Mouse (Mus musculus) heart, embryonic 14.5 days (tissue): ENCODE measurements around the gene Fat2. TPM values are rescaled to one million over a fixed set of nuclear protein-coding genes. Genes with fewer than 3 reads are reported as not detected.

Experiments used
- ATAC-seq: fragments of 200-750 bp; cut with Nextera tagmentation; 2 replicates; pipeline ENCODE4 v1.8.0; 2017; ENCODE audit warnings: low read depth, moderate TSS enrichment; ENCODE audit not compliant: insufficient number of reproducible peaks, insufficient read depth, low FRiP score
- H3K27ac ChIP-seq, 2 experiments: fragments of 200-500 bp in 1 of 2; fragments of 300-500 bp in 1 of 2; sonication (generic) in 1 of 2; replicated peaks in 1 of 2; 2 replicates each; pipeline ENCODE4 v1.5.1; 2012 to 2014; ENCODE audit warnings: low read depth in 2 of 2, low read length in 2 of 2, control low read depth in 1 of 2, mild to moderate bottlenecking in 1 of 2, mixed read lengths in 1 of 2; ENCODE audit not compliant: control insufficient read depth in 1 of 2, insufficient read depth in 1 of 2
- H3K27me3 ChIP-seq: fragments of 300-500 bp; sonication (generic); 2 replicates; pipeline ENCODE4 v1.6.1; 2014; ENCODE audit warnings: mild to moderate bottlenecking, low read length, control low read depth; ENCODE audit not compliant: control insufficient read depth, insufficient read depth
- H3K36me3 ChIP-seq: fragments of 300-500 bp; sonication (generic); 2 replicates; pipeline ENCODE4 v1.6.1; 2014; ENCODE audit warnings: mild to moderate bottlenecking, control low read depth, low read length, mixed read lengths; ENCODE audit not compliant: control insufficient read depth, insufficient read depth
- H3K4me1 ChIP-seq, 2 experiments: fragments of 200-500 bp in 1 of 2; fragments of 300-500 bp in 1 of 2; sonication (generic) in 1 of 2; 2 replicates each; pipeline ENCODE4 v1.6.1; 2012 to 2014; ENCODE audit warnings: low read length in 2 of 2, control low read depth in 1 of 2, mixed read lengths in 1 of 2; ENCODE audit not compliant: control insufficient read depth in 2 of 2, insufficient read depth in 2 of 2
- H3K4me2 ChIP-seq: fragments of 300-500 bp; sonication (generic); 2 replicates; pipeline ENCODE4 v1.6.1; 2014; ENCODE audit warnings: mild to moderate bottlenecking, low read length
- H3K4me3 ChIP-seq, 2 experiments: fragments of 200-500 bp in 1 of 2; fragments of 300-500 bp in 1 of 2; sonication (generic) in 1 of 2; 2 replicates each; pipeline ENCODE4 v1.5.1; 2012 to 2014; ENCODE audit warnings: low read length in 2 of 2, mild to moderate bottlenecking in 2 of 2, control low read depth in 1 of 2, low read depth in 1 of 2, moderate library complexity in 1 of 2; ENCODE audit not compliant: control insufficient read depth in 1 of 2, insufficient read depth in 1 of 2
- H3K9ac ChIP-seq: fragments of 300-500 bp; sonication (generic); 2 replicates; pipeline ENCODE4 v1.6.1; 2014; ENCODE audit warnings: mild to moderate bottlenecking, low read length
- H3K9me3 ChIP-seq: fragments of 300-500 bp; sonication (generic); 2 replicates; pipeline ENCODE4 v1.6.1; 2016; ENCODE audit warnings: low read length, control low read depth; ENCODE audit not compliant: control insufficient read depth
- WGBS: fragments of 180-500 bp; shearing (Covaris S2); extraction: QIAGEN DNeasy Blood & Tissue Kit; methylation state at CpG from one replicate; pipeline ENCODE4 v1.1.7; 2014; 5-methylcytosine and 5-hydroxymethylcytosine counted together
- polyA plus RNA-seq: library from polyadenylated mRNA; unstranded; fragments of >200 nt; fragmentation: Nextera tagmentation; extraction: Ambion mirVana; gene quantifications from 2 replicates; pipeline ENCODE4 v1.2.1, GENCODE M21; 2014

Fat2 gene
- polyA plus RNA-seq, 1 experiment from 2014 or later = not detected

DNA sequence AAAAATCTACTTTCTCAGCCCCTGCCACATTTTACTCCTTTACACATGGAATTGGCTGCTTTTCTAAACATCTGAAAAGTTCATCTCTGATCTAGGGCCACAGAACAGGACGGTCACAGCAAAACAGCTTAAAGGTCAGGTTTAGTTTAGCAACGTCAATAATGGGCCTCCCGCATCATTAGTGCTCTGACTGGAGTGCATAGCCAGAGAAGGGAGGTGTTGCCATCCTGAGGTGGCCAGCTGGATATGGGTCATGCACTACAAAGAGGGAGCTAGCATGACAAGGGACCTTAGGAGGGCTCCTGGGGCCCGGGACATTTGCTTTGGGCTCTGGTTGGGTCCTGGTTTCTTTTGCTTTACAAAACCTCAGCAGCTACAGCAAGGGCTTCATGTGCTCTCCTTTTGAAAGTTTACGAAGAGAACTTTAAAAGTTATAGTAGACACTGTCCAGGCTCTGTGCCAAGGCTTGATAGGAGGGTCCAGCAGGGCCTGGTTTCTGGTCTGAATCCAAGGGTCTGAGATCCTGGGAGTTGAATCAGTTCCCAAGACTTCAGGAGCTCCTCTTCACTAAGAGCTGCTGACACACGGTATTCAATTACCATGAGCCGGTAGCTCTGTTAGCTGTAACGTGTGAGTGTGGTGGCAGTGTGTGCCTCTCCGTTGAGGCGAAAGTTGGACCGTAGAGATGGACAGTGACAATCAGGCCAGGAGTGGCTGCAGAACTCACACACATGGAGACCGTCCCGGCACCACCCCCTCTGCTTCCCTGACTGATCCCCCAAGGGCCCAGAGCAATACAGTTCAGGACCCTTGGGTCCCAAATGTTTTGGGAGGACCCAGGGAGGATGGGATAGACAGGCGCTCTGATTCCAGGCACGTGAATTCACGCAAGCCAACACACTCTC is 6.2 kb downstream of the Fat2 start:
- Histone ChIP-seq H3K27ac (no peak overlapping the region), H3K4me2 (no peak overlapping the region), H3K36me3 (no peaks in the 10 kb centered on the region), H3K9me3 (no peaks in the 10 kb centered on the region), H3K4me3 (no peak overlapping the region), H3K9ac (no peak overlapping the region), H3K27me3 (no peaks in the 10 kb centered on the region), H3K4me1 (peaks cover 5 to 10% of the 10 kb centered on the region in 2 experiments; a peak in 3 of 4 replicates)
- ATAC-seq = no peak
- 63% methylated on average over 16 of the region's 16 CpGs for WGBS

DNA sequence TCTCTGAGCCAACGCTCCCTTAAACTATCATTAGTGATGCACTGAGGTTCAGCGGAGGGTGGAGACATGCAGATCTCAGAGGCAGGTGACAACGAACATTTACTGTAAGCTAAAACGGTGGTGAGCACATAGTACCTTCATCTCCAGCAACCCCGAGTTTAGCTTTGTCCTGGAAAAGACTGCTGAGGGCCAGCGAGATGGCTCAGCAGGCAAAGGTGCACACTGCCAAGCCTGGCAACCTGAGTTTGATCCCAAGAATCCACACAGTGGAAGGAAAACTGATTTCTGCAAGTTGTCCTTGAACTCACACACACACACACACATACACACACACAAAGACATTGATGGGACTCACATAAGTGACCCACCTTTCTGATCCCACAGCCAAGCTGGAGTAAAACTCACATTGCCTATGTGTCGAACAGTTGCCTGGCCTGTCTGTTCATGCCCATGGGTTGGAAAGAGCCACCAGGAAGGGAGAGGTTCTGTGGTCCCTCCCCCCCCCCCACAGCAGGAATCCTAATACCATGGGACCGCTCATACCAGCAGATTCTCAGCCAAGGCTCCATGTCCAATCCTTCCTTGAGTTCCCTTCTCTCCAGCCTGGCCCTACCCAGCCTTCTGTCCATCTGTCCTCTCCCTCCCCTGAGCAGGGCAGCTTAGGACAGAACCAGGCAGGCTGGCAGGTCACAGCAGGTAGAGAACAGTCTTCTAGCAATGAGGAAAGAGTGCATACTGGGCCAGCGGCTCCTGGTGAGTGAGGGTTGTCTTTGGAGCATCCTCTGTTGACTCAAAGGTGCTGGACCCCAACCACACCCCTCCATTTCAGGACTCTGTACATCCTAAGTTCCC is 8.6 kb downstream of the Fat2 start:
- Histone ChIP-seq H3K27me3 (no peaks in the 10 kb centered on the region), H3K9ac (no peak overlapping the region), H3K4me2 (no peak overlapping the region), H3K4me3 (no peak overlapping the region), H3K9me3 (no peaks in the 10 kb centered on the region), H3K36me3 (no peaks in the 10 kb centered on the region), H3K27ac (no peak overlapping the region), H3K4me1 (peaks cover 5 to 10% of the 10 kb centered on the region in 2 experiments; a peak in 3 of 4 replicates)
- WGBS = 82% methylated on average over 9 of the region's 9 CpGs
- no peak for ATAC-seq

DNA sequence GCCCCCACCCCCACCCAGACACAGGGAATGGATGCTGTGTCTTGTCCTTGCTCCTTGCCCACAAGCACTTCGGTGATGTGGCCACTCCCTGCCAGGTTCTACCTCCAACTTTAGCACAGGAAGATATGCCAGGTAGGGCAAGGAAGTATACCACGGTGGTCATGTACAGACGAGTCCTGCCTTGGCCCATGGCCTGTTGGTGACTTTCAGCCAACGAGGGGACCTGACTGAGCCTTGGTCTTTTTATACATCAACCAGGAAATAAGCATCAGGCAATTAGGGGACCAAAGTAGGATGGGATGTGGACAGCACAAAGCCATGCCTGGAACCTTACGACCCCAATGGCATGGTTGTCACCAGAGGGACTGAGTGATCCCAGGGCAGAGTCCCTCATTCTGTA is 9.3 kb downstream of the Fat2 start:
- no peaks in the 10 kb centered on the region for H3K9me3 ChIP-seq
- WGBS = 71% methylated on average over 5 of the region's 5 CpGs
- no peaks in the 10 kb centered on the region for H3K36me3 ChIP-seq
- no peak for ATAC-seq
- no peak overlapping the region for H3K27ac ChIP-seq
- H3K27me3 ChIP-seq = no peaks in the 10 kb centered on the region
- no peak overlapping the region for H3K9ac ChIP-seq
- H3K4me2 ChIP-seq = no peak overlapping the region
- peaks cover 5 to 10% of the 10 kb centered on the region in 2 experiments; a peak in 3 of 4 replicates for H3K4me1 ChIP-seq
- no peak overlapping the region for H3K4me3 ChIP-seq

DNA sequence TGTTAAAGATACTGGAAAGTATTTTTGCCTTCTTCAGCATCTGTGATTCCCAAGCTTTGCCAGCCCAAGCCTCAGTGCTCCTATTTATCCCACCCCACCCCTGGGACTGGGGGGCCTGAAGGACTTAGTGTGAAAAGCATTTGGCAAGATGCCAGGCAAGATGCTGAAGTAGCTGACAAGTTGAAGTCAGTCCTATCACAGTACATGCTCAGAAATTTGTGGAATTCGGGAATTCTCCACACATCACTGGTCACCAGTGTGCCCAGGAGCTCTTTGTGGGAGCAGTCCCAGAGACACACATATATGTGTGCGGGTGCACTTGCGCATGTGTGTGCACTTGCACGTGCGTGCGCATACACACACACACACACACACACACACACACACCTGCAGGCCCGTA is 10.2 kb downstream of the Fat2 start:
- 67% methylated on average over 7 of the region's 7 CpGs for WGBS

DNA sequence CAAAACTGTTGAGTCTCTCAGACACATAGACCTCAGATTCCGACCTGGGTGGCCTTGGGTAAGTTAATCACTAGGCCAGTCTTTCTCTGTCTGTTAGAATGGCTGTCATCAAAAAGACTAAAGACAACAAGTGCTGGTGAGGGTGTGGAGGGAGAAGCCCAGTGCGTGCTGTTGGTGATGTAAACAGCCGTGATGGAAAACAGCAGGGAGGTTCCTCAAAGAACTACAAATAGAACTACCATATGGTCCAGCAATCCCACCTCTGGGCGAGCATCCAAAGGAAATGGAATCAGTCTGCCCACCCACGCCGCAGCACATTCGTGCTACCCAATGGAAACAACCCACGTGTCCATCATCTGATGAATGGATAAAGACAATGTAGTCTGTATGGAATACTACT is 12.5 kb downstream of the Fat2 start:
- Histone ChIP-seq H3K4me2 (no peak overlapping the region), H3K4me1 (no peaks in the 10 kb centered on the region; a peak in 1 of 4 replicates), H3K36me3 (no peaks in the 10 kb centered on the region), H3K27ac (no peak overlapping the region), H3K27me3 (no peaks in the 10 kb centered on the region), H3K9me3 (no peaks in the 10 kb centered on the region), H3K4me3 (no peak overlapping the region), H3K9ac (no peak overlapping the region)
- ATAC-seq = no peak
- 50% methylated on average over 8 of the region's 8 CpGs for WGBS

More for the DNA sequence above, 10.2 kb downstream of the Fat2 start:
- no peak overlapping the region for H3K9ac ChIP-seq
- no peaks in the 10 kb centered on the region for H3K36me3 ChIP-seq
- peaks cover 5 to 10% of the 10 kb centered on the region in 2 experiments; a peak in 3 of 4 replicates for H3K4me1 ChIP-seq
- no peak overlapping the region for H3K4me3 ChIP-seq
- no peak overlapping the region for H3K4me2 ChIP-seq
- ATAC-seq = no peak
- no peak overlapping the region for H3K27ac ChIP-seq
- H3K9me3 ChIP-seq = no peaks in the 10 kb centered on the region
- no peaks in the 10 kb centered on the region for H3K27me3 ChIP-seq

DNA sequence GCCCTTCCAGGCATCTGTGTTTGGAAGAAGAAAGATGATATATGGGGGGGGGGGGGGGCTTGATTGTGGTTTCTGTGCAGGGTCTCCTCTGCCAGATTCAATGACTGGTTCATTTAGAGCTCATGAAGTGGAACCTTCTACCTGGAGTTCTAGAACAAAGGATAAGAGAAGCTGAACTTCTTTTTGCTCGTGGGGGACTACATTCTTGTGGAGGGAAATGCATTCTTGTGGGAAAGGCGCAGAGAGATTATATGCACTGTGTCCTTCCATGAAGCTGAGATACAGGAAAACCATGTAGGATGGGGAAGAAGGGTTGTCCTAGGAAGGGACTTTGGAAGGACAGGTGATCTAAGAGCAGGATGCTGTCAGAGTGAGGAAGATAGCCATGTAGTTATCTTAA is 15.4 kb downstream of the Fat2 start:
- Histone ChIP-seq H3K9me3 (no peaks in the 10 kb centered on the region), H3K36me3 (no peaks in the 10 kb centered on the region), H3K4me2 (no peak overlapping the region), H3K9ac (no peak overlapping the region), H3K4me3 (no peak overlapping the region), H3K27ac (no peak overlapping the region), H3K27me3 (no peaks in the 10 kb centered on the region), H3K4me1 (no peaks in the 10 kb centered on the region; a peak in 1 of 4 replicates)
- no peak for ATAC-seq
- 68% methylated on average over 2 of the region's 2 CpGs for WGBS

DNA sequence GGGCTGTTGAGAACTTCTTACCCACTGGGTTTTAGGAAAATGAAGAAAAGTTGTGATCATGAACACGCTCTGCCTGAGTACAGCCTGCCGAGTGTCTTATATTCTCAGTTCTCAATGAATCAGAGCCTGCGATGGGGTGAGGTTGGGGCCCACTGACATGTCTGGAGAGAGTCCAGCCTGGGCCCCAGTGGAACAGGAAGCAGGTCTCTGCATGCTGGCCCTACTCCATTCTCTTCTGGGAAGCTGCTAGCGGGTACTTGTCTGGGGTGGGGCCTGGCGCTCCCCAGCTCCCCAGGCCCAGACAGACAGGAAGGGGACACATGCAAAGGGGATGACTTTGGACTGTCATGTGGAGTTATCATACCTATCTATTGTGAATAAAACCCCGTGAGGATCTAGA is 20.4 kb downstream of the Fat2 start:
- H3K9me3 ChIP-seq = no peaks in the 10 kb centered on the region
- H3K27me3 ChIP-seq = peaks cover 13% of the 10 kb centered on the region; the same call in 1 of the 2 replicates
- H3K4me2 ChIP-seq = no peak overlapping the region
- no peak overlapping the region for H3K27ac ChIP-seq
- H3K4me1 ChIP-seq = peaks cover 0 to 4% of the 10 kb centered on the region in 2 experiments; a peak in 1 of 4 replicates
- H3K36me3 ChIP-seq = no peaks in the 10 kb centered on the region
- no peak overlapping the region for H3K9ac ChIP-seq
- ATAC-seq = no peak
- WGBS = 65% methylated on average over 6 of the region's 6 CpGs
- no peak overlapping the region for H3K4me3 ChIP-seq
